Mouse (Mus musculus) neural tube, embryonic 14.5 days (tissue): ENCODE results near the gene Hdac7. TPM values are rescaled to one million over a fixed set of nuclear protein-coding genes. Genes with fewer than 3 reads are reported as not detected.

ENCODE experiments used
- ATAC-seq: fragments of 200-750 bp; cut with Nextera tagmentation; 2 replicates; pipeline ENCODE4 v1.8.0; 2017; ENCODE audit warnings: low read depth, mild to moderate bottlenecking, moderate TSS enrichment, moderate library complexity
- H3K27ac ChIP-seq: fragments of 300-500 bp; sonication (generic); 2 replicates; pipeline ENCODE4 v1.5.1; 2014; ENCODE audit warnings: low read depth, mild to moderate bottlenecking, control low read depth, low read length, moderate library complexity, mixed read lengths
- H3K27me3 ChIP-seq: fragments of 300-500 bp; sonication (generic); 2 replicates; pipeline ENCODE4 v1.6.1; 2014; ENCODE audit warnings: low read length; ENCODE audit not compliant: control insufficient read depth, insufficient read depth
- H3K36me3 ChIP-seq: fragments of 300-500 bp; sonication (generic); 2 replicates; pipeline ENCODE4 v1.6.1; 2014; ENCODE audit warnings: low read length, mixed read lengths; ENCODE audit not compliant: control insufficient read depth, insufficient read depth
- H3K4me1 ChIP-seq: fragments of 300-500 bp; sonication (generic); 2 replicates; pipeline ENCODE4 v1.6.1; 2014; ENCODE audit warnings: low read length; ENCODE audit not compliant: control insufficient read depth, insufficient read depth
- H3K4me2 ChIP-seq: fragments of 300-500 bp; sonication (generic); 2 replicates; pipeline ENCODE4 v1.6.1; 2014; ENCODE audit warnings: mild to moderate bottlenecking, low read depth, low read length, control low read depth
- H3K4me3 ChIP-seq: fragments of 300-500 bp; sonication (generic); 2 replicates; pipeline ENCODE4 v1.5.1; 2014; ENCODE audit warnings: low read depth, low read length, control low read depth, mixed read lengths
- H3K9ac ChIP-seq: fragments of 300-500 bp; sonication (generic); replicated peaks from 2 replicates; pipeline ENCODE4 v1.6.1; 2014; ENCODE audit warnings: low read depth, mild to moderate bottlenecking, control low read depth, low read length, mixed read lengths
- H3K9me3 ChIP-seq: fragments of 300-500 bp; sonication (generic); 2 replicates; pipeline ENCODE4 v1.6.1; 2016; ENCODE audit warnings: low read length; ENCODE audit not compliant: control insufficient read depth
- WGBS: fragments of 180-500 bp; shearing (Covaris S2); extraction: QIAGEN DNeasy Blood & Tissue Kit; methylation state at CpG from one replicate; pipeline ENCODE4 v1.1.7; 2014; 5-methylcytosine and 5-hydroxymethylcytosine counted together
- polyA plus RNA-seq: library from polyadenylated mRNA; unstranded; fragments of >200 nt; fragmentation: Nextera tagmentation; extraction: Ambion mirVana; gene quantifications from 2 replicates; pipeline ENCODE4 v1.2.1, GENCODE M21; 2014

Gene Hdac7
- polyA plus RNA-seq, 1 experiment from 2014 or later, result 28.7 TPM

GRCm38 (mm10) chr15:97830788-97831241 is 13.5 kb downstream of the Hdac7 start:
- Histone ChIP-seq H3K36me3 (no peaks in the 10 kb centered on the region), H3K27ac (peak overlapping the region; percentile 96), H3K4me1 (peaks cover 36% of the 10 kb centered on the region), H3K9ac (peak overlapping the region; percentile 99), H3K27me3 (no peaks in the 10 kb centered on the region), H3K4me2 (peak overlapping the region; percentile 75), H3K9me3 (no peaks in the 10 kb centered on the region), H3K4me3 (peak overlapping the region; percentile 86)
- under 1% methylated on average over 39 of the region's 39 CpGs for WGBS
- peak; percentile 47 for ATAC-seq

GRCm38 (mm10) chr15:97830253-97830787 is 14.0 kb downstream of the Hdac7 start:
- no peak for ATAC-seq
- WGBS, result 19% methylated on average over 12 of the region's 12 CpGs

GRCm38 (mm10) chr15:97829432-97829831 is 14.9 kb downstream of the Hdac7 start:
- no peak overlapping the region for H3K9ac ChIP-seq
- no peaks in the 10 kb centered on the region for H3K36me3 ChIP-seq
- 0 out of 2 replicates have a peak overlapping the region, but pooled peaks have one; percentile 86 for H3K4me3 ChIP-seq
- peaks cover 48% of the 10 kb centered on the region for H3K4me1 ChIP-seq
- peak overlapping the region; percentile 75 for H3K4me2 ChIP-seq
- H3K9me3 ChIP-seq, result no peaks in the 10 kb centered on the region
- H3K27me3 ChIP-seq, result no peaks in the 10 kb centered on the region
- ATAC-seq, result no peak
- no peak overlapping the region for H3K27ac ChIP-seq
- WGBS, result 42% methylated on average over 2 of the region's 2 CpGs

More at GRCm38 (mm10) chr15:97830253-97830787, 14.0 kb downstream of the Hdac7 start:
- Histone ChIP-seq H3K36me3 (no peaks in the 10 kb centered on the region), H3K27ac (peak overlapping the region; percentile 96), H3K9me3 (no peaks in the 10 kb centered on the region), H3K27me3 (no peaks in the 10 kb centered on the region), H3K4me3 (peak overlapping the region; percentile 86), H3K9ac (peak overlapping the region; percentile 99), H3K4me2 (peak overlapping the region; percentile 75), H3K4me1 (peaks cover 41% of the 10 kb centered on the region)

- Histone ChIP-seq H3K27ac (peak overlapping the region; percentile 66), H3K9me3 (no peaks in the 10 kb centered on the region), H3K4me3 (no peak overlapping the region; the same call in 1 of the 2 replicates), H3K4me1 (peaks cover 53% of the 10 kb centered on the region), H3K4me2 (peak overlapping the region; percentile 75; the same call in 1 of the 2 replicates), H3K9ac (no peak overlapping the region), H3K27me3 (no peaks in the 10 kb centered on the region), H3K36me3 (no peaks in the 10 kb centered on the region)
- 65% methylated on average over 5 of the region's 5 CpGs for WGBS
- no peak for ATAC-seq
These were observed 15.4 kb downstream of the Hdac7 start for GRCm38 (mm10) chr15:97828901-97829338.

GRCm38 (mm10) chr15:97828221-97828842 is 16.0 kb downstream of the Hdac7 start:
- H3K9me3 ChIP-seq, result no peaks in the 10 kb centered on the region
- peak overlapping the region; percentile 25; the same call in 1 of the 2 replicates for H3K9ac ChIP-seq
- no peaks in the 10 kb centered on the region for H3K27me3 ChIP-seq
- H3K36me3 ChIP-seq, result no peaks in the 10 kb centered on the region
- no peak for ATAC-seq
- H3K4me3 ChIP-seq, result no peak overlapping the region; the same call in 1 of the 2 replicates
- 31% methylated on average over 6 of the region's 6 CpGs for WGBS
- peak overlapping the region; percentile 66 for H3K27ac ChIP-seq
- H3K4me2 ChIP-seq, result peak overlapping the region; percentile 75
- peaks cover 58% of the 10 kb centered on the region for H3K4me1 ChIP-seq

- H3K27me3 ChIP-seq, result no peaks in the 10 kb centered on the region
- H3K27ac ChIP-seq, result no peak overlapping the region
- H3K36me3 ChIP-seq, result no peaks in the 10 kb centered on the region
- no peaks in the 10 kb centered on the region for H3K9me3 ChIP-seq
- 84% methylated on average over 8 of the region's 8 CpGs for WGBS
- H3K4me3 ChIP-seq, result no peak overlapping the region
- H3K4me1 ChIP-seq, result peaks cover 66% of the 10 kb centered on the region
- no peak overlapping the region for H3K9ac ChIP-seq
- no peak overlapping the region for H3K4me2 ChIP-seq
- ATAC-seq, result no peak
These were observed 16.9 kb downstream of the Hdac7 start for GRCm38 (mm10) chr15:97827401-97827800.

GRCm38 (mm10) chr15:97826588-97827261 is 17.6 kb downstream of the Hdac7 start:
- Histone ChIP-seq H3K36me3 (no peaks in the 10 kb centered on the region), H3K27me3 (no peaks in the 10 kb centered on the region), H3K4me1 (peaks cover 71% of the 10 kb centered on the region), H3K27ac (no peak overlapping the region), H3K9me3 (no peaks in the 10 kb centered on the region), H3K9ac (0 out of 2 replicates have a peak overlapping the region, but pooled peaks have one; percentile 12), H3K4me2 (no peak overlapping the region), H3K4me3 (no peak overlapping the region)
- no peak for ATAC-seq
- WGBS, result 69% methylated on average over 5 of the region's 5 CpGs

GRCm38 (mm10) chr15:97825941-97826587 is 18.2 kb downstream of the Hdac7 start:
- Histone ChIP-seq H3K4me1 (peaks cover 77% of the 10 kb centered on the region), H3K4me2 (peak overlapping the region; percentile 9; the same call in 1 of the 2 replicates), H3K4me3 (no peak overlapping the region), H3K9me3 (no peaks in the 10 kb centered on the region), H3K36me3 (no peaks in the 10 kb centered on the region), H3K27me3 (no peaks in the 10 kb centered on the region), H3K27ac (no peak overlapping the region), H3K9ac (0 out of 2 replicates have a peak overlapping the region, but pooled peaks have one; percentile 12)
- 39% methylated on average over 12 of the region's 12 CpGs for WGBS
- ATAC-seq, result no peak
